Mouse (Mus musculus) embryonic facial prominence, embryonic 12.5 days (tissue): ENCODE data around the gene Pilra. TPM values are rescaled to one million over a fixed set of nuclear protein-coding genes. Genes with fewer than 3 reads are reported as not detected.

Experiments
- ATAC-seq: fragments of 200-750 bp; cut with Nextera tagmentation; 2 replicates; pipeline ENCODE4 v1.8.0; 2017; ENCODE audit not compliant: insufficient number of reproducible peaks, insufficient read depth, low FRiP score, low TSS enrichment
- H3K27ac ChIP-seq: fragments of 300-500 bp; sonication (generic); 2 replicates; pipeline ENCODE4 v1.5.1; 2016; ENCODE audit warnings: mild to moderate bottlenecking
- H3K27me3 ChIP-seq: fragments of 300-500 bp; sonication (generic); 2 replicates; pipeline ENCODE4 v1.6.1; 2016; ENCODE audit warnings: mild to moderate bottlenecking, moderate library complexity
- H3K36me3 ChIP-seq: fragments of 300-500 bp; sonication (generic); 2 replicates; pipeline ENCODE4 v1.6.1; 2016; ENCODE audit warnings: mild to moderate bottlenecking
- H3K4me1 ChIP-seq: fragments of 300-500 bp; sonication (generic); 2 replicates; pipeline ENCODE4 v1.6.1; 2016
- H3K4me2 ChIP-seq: fragments of 300-500 bp; sonication (generic); replicated peaks from 2 replicates; pipeline ENCODE4 v1.6.1; 2016; ENCODE audit warnings: mild to moderate bottlenecking, moderate library complexity
- H3K4me3 ChIP-seq: fragments of 300-500 bp; sonication (generic); 2 replicates; pipeline ENCODE4 v1.5.1; 2016; ENCODE audit warnings: mild to moderate bottlenecking
- H3K9ac ChIP-seq: fragments of 300-500 bp; sonication (generic); 2 replicates; pipeline ENCODE4 v1.6.1; 2016; ENCODE audit warnings: mild to moderate bottlenecking, moderate library complexity
- H3K9me3 ChIP-seq: fragments of 300-500 bp; sonication (generic); 2 replicates; pipeline ENCODE4 v1.6.1; 2016; ENCODE audit warnings: mild to moderate bottlenecking, moderate library complexity
- whole genome bisulfite sequencing: fragments of 180-500 bp; shearing (Covaris S2); methylation state at CpG from one replicate; pipeline ENCODE4 v1.1.7; 2016; 5-methylcytosine and 5-hydroxymethylcytosine counted together
- polyA plus RNA-seq: library from polyadenylated mRNA; unstranded; fragments of >200 nt; fragmentation: Nextera tagmentation; extraction: Ambion mirVana; gene quantifications from 2 replicates; pipeline ENCODE4 v1.2.1, GENCODE M21; 2016

The Pilra gene
- polyA plus RNA-seq, 1 experiment from 2014 or later, result 0.28 TPM

- Histone ChIP-seq H3K4me3 (peak overlapping the region; percentile 68), H3K9me3 (no peaks in the 10 kb centered on the region), H3K4me2 (peak overlapping the region; percentile 93), H3K27ac (peak overlapping the region; percentile 98), H3K27me3 (no peaks in the 10 kb centered on the region), H3K4me1 (peaks cover 29% of the 10 kb centered on the region), H3K36me3 (peaks cover 46% of the 10 kb centered on the region), H3K9ac (peak overlapping the region; percentile 93)
- peak; percentile 11 for ATAC-seq
- WGBS, result 5% methylated on average over 61 of the region's 62 CpGs
Measured at GRCm38 (mm10) chr5:137785164-137786031, 50.7 kb downstream of the Pilra start.

GRCm38 (mm10) chr5:137784546-137784945, 51.5 kb downstream of the Pilra start:
- 86% methylated on average over 14 of the region's 14 CpGs for WGBS
- Histone ChIP-seq H3K36me3 (peaks cover 50% of the 10 kb centered on the region), H3K9me3 (no peaks in the 10 kb centered on the region), H3K9ac (peak overlapping the region; percentile 93), H3K27ac (no peak overlapping the region), H3K4me2 (peak overlapping the region; percentile 93), H3K4me1 (peaks cover 37% of the 10 kb centered on the region), H3K4me3 (peak overlapping the region; percentile 68), H3K27me3 (no peaks in the 10 kb centered on the region)
- ATAC-seq, result no peak

GRCm38 (mm10) chr5:137783901-137784540, 52.1 kb downstream of the Pilra start:
- peaks cover 50% of the 10 kb centered on the region for H3K36me3 ChIP-seq
- H3K4me1 ChIP-seq, result peaks cover 39% of the 10 kb centered on the region
- ATAC-seq, result no peak
- H3K9me3 ChIP-seq, result no peaks in the 10 kb centered on the region
- peak overlapping the region; percentile 68 for H3K4me3 ChIP-seq
- 79% methylated on average over 9 of the region's 9 CpGs for WGBS
- peak overlapping the region; percentile 93 for H3K4me2 ChIP-seq
- H3K27ac ChIP-seq, result no peak overlapping the region
- H3K9ac ChIP-seq, result peak overlapping the region; percentile 93
- no peaks in the 10 kb centered on the region for H3K27me3 ChIP-seq

- H3K4me3 ChIP-seq, result peak overlapping the region; percentile 68; the same call in 1 of the 2 replicates
- WGBS, result 85% methylated on average over 13 of the region's 13 CpGs
- no peaks in the 10 kb centered on the region for H3K27me3 ChIP-seq
- H3K9ac ChIP-seq, result peak overlapping the region; percentile 44
- peaks cover 50% of the 10 kb centered on the region for H3K36me3 ChIP-seq
- H3K9me3 ChIP-seq, result no peaks in the 10 kb centered on the region
- no peak overlapping the region for H3K27ac ChIP-seq
- H3K4me2 ChIP-seq, result peak overlapping the region; percentile 93
- H3K4me1 ChIP-seq, result peaks cover 41% of the 10 kb centered on the region
- no peak for ATAC-seq
Measured at GRCm38 (mm10) chr5:137782776-137783522, 53.1 kb downstream of the Pilra start.

GRCm38 (mm10) chr5:137781661-137782060, 54.4 kb downstream of the Pilra start:
- Histone ChIP-seq H3K4me1 (peaks cover 42% of the 10 kb centered on the region), H3K4me2 (no peak overlapping the region), H3K27ac (no peak overlapping the region), H3K9ac (no peak overlapping the region), H3K4me3 (no peak overlapping the region), H3K27me3 (no peaks in the 10 kb centered on the region), H3K36me3 (peaks cover 50% of the 10 kb centered on the region), H3K9me3 (no peaks in the 10 kb centered on the region)
- WGBS, result 95% methylated on average over 7 of the region's 7 CpGs
- ATAC-seq, result no peak

GRCm38 (mm10) chr5:137779053-137779933, 56.8 kb downstream of the Pilra start:
- Histone ChIP-seq H3K9ac (peak overlapping the region; percentile 91), H3K36me3 (peaks cover 42% of the 10 kb centered on the region), H3K27ac (peak overlapping the region; percentile 94), H3K4me1 (peaks cover 39% of the 10 kb centered on the region), H3K4me3 (peak overlapping the region; percentile 88), H3K4me2 (peak overlapping the region; percentile 97), H3K9me3 (no peaks in the 10 kb centered on the region), H3K27me3 (no peaks in the 10 kb centered on the region)
- under 1% methylated on average over 83 of the region's 83 CpGs for WGBS
- ATAC-seq, result peak; percentile 18

GRCm38 (mm10) chr5:137778635-137779034, 57.4 kb downstream of the Pilra start, which contains the start of gene Ppp1r35:
Gene Ppp1r35 (plus strand): TSS chr5:137778849.
- peak; percentile 90 for ATAC-seq
- Histone ChIP-seq H3K36me3 (peaks cover 36% of the 10 kb centered on the region), H3K4me3 (peak within 1 kb of the TSS; percentile 88), H3K9me3 (no peaks in the 10 kb centered on the region), H3K4me1 (peaks cover 32% of the 10 kb centered on the region), H3K27me3 (no peaks in the 10 kb centered on the region), H3K4me2 (peak within 1 kb of the TSS; percentile 97), H3K9ac (peak within 1 kb of the TSS; percentile 91), H3K27ac (peak within 1 kb of the TSS; percentile 94)
- WGBS, result under 1% methylated on average over 31 of the region's 31 CpGs

- Histone ChIP-seq H3K4me3 (no peak overlapping the region), H3K36me3 (peaks cover 24% of the 10 kb centered on the region), H3K9ac (no peak overlapping the region), H3K27me3 (no peaks in the 10 kb centered on the region), H3K27ac (no peak overlapping the region), H3K4me1 (peaks cover 23% of the 10 kb centered on the region), H3K9me3 (no peaks in the 10 kb centered on the region), H3K4me2 (no peak overlapping the region)
- no peak for ATAC-seq
- WGBS, result 83% methylated on average over 7 of the region's 7 CpGs
Measured at GRCm38 (mm10) chr5:137777267-137777845, 58.7 kb downstream of the Pilra start.

GRCm38 (mm10) chr5:137776408-137776918, 59.6 kb downstream of the Pilra start:
- Histone ChIP-seq H3K27ac (no peak overlapping the region), H3K4me1 (peaks cover 23% of the 10 kb centered on the region), H3K36me3 (peaks cover 15% of the 10 kb centered on the region), H3K27me3 (no peaks in the 10 kb centered on the region), H3K4me2 (no peak overlapping the region), H3K9me3 (no peaks in the 10 kb centered on the region), H3K4me3 (no peak overlapping the region), H3K9ac (0 out of 2 replicates have a peak overlapping the region, but pooled peaks have one; percentile 7)
- ATAC-seq, result no peak
- WGBS, result 41% methylated on average over 5 of the region's 5 CpGs

GRCm38 (mm10) chr5:137775587-137776290, 60.3 kb downstream of the Pilra start:
- Histone ChIP-seq H3K27ac (no peak overlapping the region), H3K4me2 (no peak overlapping the region), H3K36me3 (peaks cover 7% of the 10 kb centered on the region; the same call in 1 of the 2 replicates), H3K9me3 (no peaks in the 10 kb centered on the region), H3K4me1 (peaks cover 23% of the 10 kb centered on the region), H3K27me3 (no peaks in the 10 kb centered on the region), H3K4me3 (no peak overlapping the region), H3K9ac (0 out of 2 replicates have a peak overlapping the region, but pooled peaks have one; percentile 7)
- WGBS, result 86% methylated on average over 2 of the region's 2 CpGs
- no peak for ATAC-seq
